Mouse (Mus musculus) lung, postnatal 0 days (tissue): ENCODE measurements at regions not wholly inside any gene's neighbourhood (a gene's known extent, or its start where the extent isn't known, plus 50 kb on each side); places are given as distances from the start of the nearest gene placed in this dataset.

ENCODE experiments used
- ATAC-seq: fragments of 200-750 bp; cut with Nextera tagmentation; 2 replicates; pipeline ENCODE4 v1.8.0; 2017; ENCODE audit warnings: moderate library complexity
- DNase-seq: peaks from one replicate; pipeline ENCODE4 v3.0.0-alpha.2; 2016; ENCODE audit warnings: low spot score
- H3K27ac ChIP-seq: fragments of 300-500 bp; sonication (generic); 2 replicates; pipeline ENCODE4 v1.5.1; 2014; ENCODE audit warnings: antibody characterized with exemption, mild to moderate bottlenecking, low read length, mixed read lengths
- H3K27me3 ChIP-seq: fragments of 300-500 bp; sonication (generic); replicated peaks from 2 replicates; pipeline ENCODE4 v1.6.1; 2014; ENCODE audit warnings: low read length, mixed read lengths; ENCODE audit not compliant: insufficient read depth
- H3K36me3 ChIP-seq: fragments of 300-500 bp; sonication (generic); 2 replicates; pipeline ENCODE4 v1.6.1; 2014; ENCODE audit warnings: low read length, mixed read lengths; ENCODE audit not compliant: insufficient read depth
- H3K4me1 ChIP-seq: fragments of 300-500 bp; sonication (generic); 2 replicates; pipeline ENCODE4 v1.6.1; 2014; ENCODE audit warnings: antibody characterized with exemption, low read depth, low read length, mixed read lengths; ENCODE audit not compliant: insufficient read depth
- H3K4me2 ChIP-seq: fragments of 300-500 bp; sonication (generic); replicated peaks from 2 replicates; pipeline ENCODE4 v1.6.1; 2014; ENCODE audit warnings: low read depth, mild to moderate bottlenecking, low read length, moderate library complexity, mixed read lengths
- H3K4me3 ChIP-seq: fragments of 300-500 bp; sonication (generic); 2 replicates; pipeline ENCODE4 v1.5.1; 2014; ENCODE audit warnings: low read depth, low read length
- H3K9ac ChIP-seq: fragments of 300-500 bp; sonication (generic); replicated peaks from 2 replicates; pipeline ENCODE4 v1.6.1; 2014; ENCODE audit warnings: low read depth, mild to moderate bottlenecking
- H3K9me3 ChIP-seq: fragments of 300-500 bp; sonication (generic); 2 replicates; pipeline ENCODE4 v1.6.1; 2016; ENCODE audit warnings: low read length, mixed read lengths
- CTCF ChIP-seq: IDR thresholded peaks from 2 replicates; pipeline ENCODE4 v1.5.1; 2016; ENCODE audit warnings: antibody characterized with exemption, mild to moderate bottlenecking
- EP300 ChIP-seq: IDR thresholded peaks from 2 replicates; pipeline ENCODE4 v1.6.1; 2016; ENCODE audit warnings: antibody characterized with exemption, mild to moderate bottlenecking, control low read depth
- WGBS: fragments of 180-500 bp; shearing (Covaris S2); extraction: QIAGEN DNeasy Blood & Tissue Kit; methylation state at CpG from one replicate; pipeline ENCODE4 v1.1.7; 2014; 5-methylcytosine and 5-hydroxymethylcytosine counted together

- 87% methylated on average over 8 of the region's 8 CpGs for WGBS
- Histone ChIP-seq H3K9me3 (no peaks in the 10 kb centered on the region), H3K9ac (no peak overlapping the region), H3K4me3 (no peak overlapping the region), H3K27me3 (no peaks in the 10 kb centered on the region), H3K36me3 (no peaks in the 10 kb centered on the region), H3K27ac (no peak overlapping the region), H3K4me1 (no peaks in the 10 kb centered on the region), H3K4me2 (no peak overlapping the region)
- ATAC-seq: no peak
- TF ChIP-seq EP300 (no peak), CTCF (no peak)
- no peak for DNase-seq
These were observed 491.5 kb upstream of the Mgmt start for GRCm38 (mm10) chr7:136402688-136403597.

- no peaks in the 10 kb centered on the region for H3K27me3 ChIP-seq
- TF ChIP-seq EP300 (no peak), CTCF (no peak)
- H3K9ac ChIP-seq: no peak overlapping the region
- no peaks in the 10 kb centered on the region for H3K9me3 ChIP-seq
- H3K4me3 ChIP-seq: no peak overlapping the region
- ATAC-seq (no peak), DNase-seq (no peak)
- H3K36me3 ChIP-seq: no peaks in the 10 kb centered on the region
- H3K4me1 ChIP-seq: no peaks in the 10 kb centered on the region
- 56% methylated on average over 8 of the region's 8 CpGs for WGBS
- H3K27ac ChIP-seq: no peak overlapping the region
- no peak overlapping the region for H3K4me2 ChIP-seq
These were observed 489.0 kb upstream of the Mgmt start for GRCm38 (mm10) chr7:136405391-136405790.

GRCm38 (mm10) chr7:136406258-136407100 is 487.9 kb upstream of the Mgmt start:
- DNase-seq (peak; percentile 53), ATAC-seq (peak; percentile 25; the same call in 1 of the 2 replicates)
- Histone ChIP-seq H3K9ac (no peak overlapping the region), H3K27ac (no peak overlapping the region), H3K4me3 (no peak overlapping the region), H3K4me2 (peak overlapping the region; percentile 48), H3K9me3 (no peaks in the 10 kb centered on the region), H3K4me1 (no peaks in the 10 kb centered on the region), H3K36me3 (no peaks in the 10 kb centered on the region), H3K27me3 (no peaks in the 10 kb centered on the region)
- TF ChIP-seq EP300 (no peak), CTCF (no peak)
- 28% methylated on average over 20 of the region's 20 CpGs for whole genome bisulfite sequencing

GRCm38 (mm10) chr7:136414808-136415207 is 479.6 kb upstream of the Mgmt start:
- Histone ChIP-seq H3K4me3 (no peak overlapping the region), H3K9me3 (no peaks in the 10 kb centered on the region), H3K4me2 (no peak overlapping the region), H3K27me3 (no peaks in the 10 kb centered on the region), H3K4me1 (no peaks in the 10 kb centered on the region), H3K27ac (no peak overlapping the region), H3K9ac (no peak overlapping the region), H3K36me3 (no peaks in the 10 kb centered on the region)
- ATAC-seq: no peak
- 62% methylated on average over 8 of the region's 8 CpGs for WGBS
- TF ChIP-seq EP300 (no peak), CTCF (no peak)
- DNase-seq: no peak

GRCm38 (mm10) chr7:136417327-136417726 is 477.1 kb upstream of the Mgmt start:
- no peaks in the 10 kb centered on the region for H3K27me3 ChIP-seq
- TF ChIP-seq CTCF: no peak
- no peak for TF ChIP-seq EP300
- no peak overlapping the region for H3K27ac ChIP-seq
- 61% methylated on average over 4 of the region's 4 CpGs for WGBS
- no peaks in the 10 kb centered on the region for H3K4me1 ChIP-seq
- ATAC-seq: no peak
- no peak overlapping the region for H3K9ac ChIP-seq
- H3K36me3 ChIP-seq: no peaks in the 10 kb centered on the region
- H3K4me3 ChIP-seq: no peak overlapping the region
- DNase-seq: no peak
- H3K4me2 ChIP-seq: no peak overlapping the region
- H3K9me3 ChIP-seq: no peaks in the 10 kb centered on the region

- peak; percentile 9 for DNase-seq
These were observed 470.4 kb upstream of the Mgmt start for GRCm38 (mm10) chr7:136423846-136424531.

More at GRCm38 (mm10) chr7:136423846-136424531, 470.4 kb upstream of the Mgmt start:
- no peak overlapping the region for H3K9ac ChIP-seq
- TF ChIP-seq CTCF (no peak), EP300 (no peak)
- H3K4me1 ChIP-seq: no peaks in the 10 kb centered on the region
- H3K4me2 ChIP-seq: no peak overlapping the region
- H3K27ac ChIP-seq: no peak overlapping the region
- H3K9me3 ChIP-seq: no peaks in the 10 kb centered on the region
- WGBS: 35% methylated on average over 8 of the region's 8 CpGs
- H3K27me3 ChIP-seq: no peaks in the 10 kb centered on the region
- no peaks in the 10 kb centered on the region for H3K36me3 ChIP-seq
- H3K4me3 ChIP-seq: no peak overlapping the region
- ATAC-seq: no peak
